Mouse (Mus musculus): ENCODE data around the gene Gm7694. TPM values are rescaled to one million over a fixed set of nuclear protein-coding genes. Genes with fewer than 3 reads are reported as not detected.
A peak's percentile ranks its signal among the peaks of the same experiment; 100 is the strongest.

Gene Gm7694
- total and polyA plus RNA-seq, 2 experiments, result 1.0 to 2.6 TPM

DNA sequence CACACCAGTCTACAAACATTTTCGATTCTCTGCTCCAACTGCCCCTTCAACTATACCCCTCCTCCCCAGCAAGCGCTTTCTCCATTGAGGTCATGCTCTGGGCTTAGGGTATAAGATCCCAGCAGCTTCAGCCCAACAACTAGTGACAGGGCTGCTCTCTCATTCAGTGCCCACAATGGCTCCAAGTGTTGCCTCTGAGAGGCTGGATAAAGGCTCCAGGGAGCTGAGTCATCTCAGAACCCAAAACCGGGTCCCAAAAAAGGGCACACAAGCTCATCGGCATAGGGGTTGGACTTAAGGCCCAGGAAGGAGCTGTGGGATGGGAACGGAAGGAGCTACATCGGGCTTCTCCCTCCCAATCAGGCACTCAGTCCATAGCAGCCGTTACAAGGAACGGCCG, 4.4 kb downstream of the Gm7694 start:
- Histone ChIP-seq H3K27ac (replicated peaks; ENCODE audit: insufficient read depth, low read depth, low read length) (no peak overlapping the region), H3K79me2 (ENCODE audit: control insufficient read depth, insufficient read depth, low read length) (no peaks in the 10 kb centered on the region), H3K36me3 (ENCODE audit: control insufficient read depth, insufficient read depth, low read length) (no peaks in the 10 kb centered on the region), H3K27me3 (ENCODE audit: control insufficient read depth, insufficient read depth, low read length) (no peaks in the 10 kb centered on the region), H3K9ac (ENCODE audit: low read depth, low read length) (no peak overlapping the region), H3K4me3 (ENCODE audit: insufficient read depth, low read depth, low read length) (no peak overlapping the region), H3K4me1 (ENCODE audit: control insufficient read depth, insufficient read depth, low read length) (no peaks in the 10 kb centered on the region)
- TF ChIP-seq CTCF (IDR thresholded peaks at IDR 0.05; ENCODE audit: low read depth, low read length) (no peak), POLR2A (IDR thresholded peaks at IDR 0.05; ENCODE audit: extremely low read depth, insufficient read depth, low read length) (no peak)
- DNase-seq (ENCODE audit: extremely low read depth, low read depth, low spot score), result no peak
- 99% methylated on average over 9 of the region's 9 CpGs for WGBS

DNA sequence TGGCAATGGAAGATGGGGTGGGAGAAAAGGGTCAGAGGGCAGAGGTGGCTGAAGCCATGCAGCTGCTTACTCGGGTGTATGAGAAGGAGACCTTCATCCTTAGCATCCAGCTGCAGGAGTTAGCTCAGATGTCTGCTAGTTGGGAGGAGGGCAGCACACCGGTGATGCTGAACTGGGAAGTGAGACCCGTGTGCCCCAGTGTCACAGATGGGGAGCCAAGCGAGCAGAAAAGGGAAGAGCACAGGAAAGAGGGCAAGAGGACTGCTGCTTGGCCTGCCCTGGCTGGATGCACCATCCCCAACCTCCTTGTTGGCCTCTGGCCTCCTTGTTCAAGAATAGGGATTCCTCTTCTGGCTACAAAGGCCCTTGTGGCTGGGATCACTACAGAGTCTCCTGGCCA, 6.6 kb downstream of the Gm7694 start:
- DNase-seq (ENCODE audit: extremely low read depth, low read depth, low spot score), result no peak
- 83% methylated on average over 4 of the region's 4 CpGs for WGBS
- TF ChIP-seq POLR2A (IDR thresholded peaks at IDR 0.05; ENCODE audit: extremely low read depth, insufficient read depth, low read length), result no peak
- TF ChIP-seq CTCF (IDR thresholded peaks at IDR 0.05; ENCODE audit: low read depth, low read length), result no peak
- no peak overlapping the region for H3K4me3 ChIP-seq (ENCODE audit: insufficient read depth, low read depth, low read length)
- no peaks in the 10 kb centered on the region for H3K36me3 ChIP-seq (ENCODE audit: control insufficient read depth, insufficient read depth, low read length)
- no peak overlapping the region for H3K9ac ChIP-seq (ENCODE audit: low read depth, low read length)
- no peak overlapping the region for H3K27ac ChIP-seq (replicated peaks; ENCODE audit: insufficient read depth, low read depth, low read length)
- H3K79me2 ChIP-seq (ENCODE audit: control insufficient read depth, insufficient read depth, low read length), result no peaks in the 10 kb centered on the region
- H3K4me1 ChIP-seq (ENCODE audit: control insufficient read depth, insufficient read depth, low read length), result no peaks in the 10 kb centered on the region
- no peaks in the 10 kb centered on the region for H3K27me3 ChIP-seq (ENCODE audit: control insufficient read depth, insufficient read depth, low read length)

DNA sequence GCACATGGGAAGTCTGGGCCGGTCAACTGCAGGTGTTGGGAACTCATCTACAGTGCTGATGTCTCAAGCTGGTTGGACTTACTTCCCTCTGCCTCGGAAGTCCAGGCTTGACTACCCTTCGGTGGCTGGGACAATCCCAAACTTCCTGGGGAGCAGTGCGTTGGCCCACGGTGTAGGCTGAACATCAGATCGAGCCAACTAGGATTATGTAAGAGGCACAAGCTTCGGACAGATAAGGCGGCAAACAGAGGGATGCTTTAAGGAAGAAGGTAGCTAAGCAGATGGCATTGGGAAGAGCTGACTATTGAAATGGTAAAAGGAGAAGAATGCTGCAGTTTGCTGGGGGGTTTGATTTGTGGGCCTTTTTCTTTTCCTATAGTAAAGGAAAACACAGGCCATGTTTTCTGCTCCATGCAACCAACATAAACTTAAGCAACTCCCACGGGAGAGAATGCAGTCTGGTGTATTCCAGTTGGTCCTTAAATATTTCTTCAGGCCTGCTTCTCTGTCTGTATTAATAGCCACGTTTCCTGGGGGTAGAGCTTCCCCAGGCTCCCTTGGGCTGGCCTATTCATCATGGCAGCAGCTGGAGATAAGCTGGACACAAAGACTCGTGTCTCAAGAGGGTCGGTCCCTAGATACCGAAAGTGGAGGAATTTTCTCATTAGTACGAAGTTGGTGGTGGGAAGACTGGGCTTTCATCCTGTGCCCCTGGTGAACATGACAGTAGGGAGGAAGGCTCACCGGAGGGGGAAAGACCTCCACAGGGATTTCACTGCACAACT, 11.2 kb downstream of the Gm7694 start:
- Histone ChIP-seq H3K27me3 (ENCODE audit: control insufficient read depth, insufficient read depth, low read length) (no peaks in the 10 kb centered on the region), H3K27ac (replicated peaks; ENCODE audit: insufficient read depth, low read depth, low read length) (no peak overlapping the region), H3K4me1 (ENCODE audit: control insufficient read depth, insufficient read depth, low read length) (no peaks in the 10 kb centered on the region), H3K9ac (ENCODE audit: low read depth, low read length) (no peak overlapping the region), H3K36me3 (ENCODE audit: control insufficient read depth, insufficient read depth, low read length) (no peaks in the 10 kb centered on the region), H3K79me2 (ENCODE audit: control insufficient read depth, insufficient read depth, low read length) (no peaks in the 10 kb centered on the region), H3K4me3 (ENCODE audit: insufficient read depth, low read depth, low read length) (no peak overlapping the region)
- WGBS, result 61% methylated on average over 15 of the region's 15 CpGs
- no peak for TF ChIP-seq CTCF (IDR thresholded peaks at IDR 0.05; ENCODE audit: low read depth, low read length)
- no peak for TF ChIP-seq POLR2A (IDR thresholded peaks at IDR 0.05; ENCODE audit: extremely low read depth, insufficient read depth, low read length)
- DNase-seq (ENCODE audit: extremely low read depth, low read depth, low spot score), result peak; percentile 43

DNA sequence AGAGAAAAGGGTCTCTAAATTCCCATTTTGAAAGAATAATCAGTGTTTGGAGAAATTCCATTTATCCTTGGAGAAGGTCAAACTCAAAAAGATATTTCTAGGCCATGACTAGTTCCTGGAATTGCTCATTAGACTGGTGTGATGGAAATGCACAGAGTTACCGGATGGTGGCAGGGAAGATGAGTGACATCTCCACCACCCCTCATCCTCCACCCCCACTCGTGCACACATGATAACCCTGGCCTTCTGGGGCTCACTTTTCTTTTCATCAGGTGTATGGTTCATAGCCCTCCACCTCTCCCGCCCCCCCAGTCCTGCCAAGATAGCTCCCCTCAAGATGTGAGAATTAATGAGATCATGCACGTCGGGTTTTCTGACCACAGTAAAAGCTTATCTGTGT, 12.9 kb downstream of the Gm7694 start:
- H3K4me3 ChIP-seq (ENCODE audit: insufficient read depth, low read depth, low read length), result no peak overlapping the region
- H3K4me1 ChIP-seq (ENCODE audit: control insufficient read depth, insufficient read depth, low read length), result no peaks in the 10 kb centered on the region
- no peak overlapping the region for H3K27ac ChIP-seq (replicated peaks; ENCODE audit: insufficient read depth, low read depth, low read length)
- DNase-seq (ENCODE audit: extremely low read depth, low read depth, low spot score), result no peak
- 85% methylated on average over 5 of the region's 5 CpGs for WGBS
- H3K79me2 ChIP-seq (ENCODE audit: control insufficient read depth, insufficient read depth, low read length), result no peaks in the 10 kb centered on the region
- TF ChIP-seq CTCF (IDR thresholded peaks at IDR 0.05; ENCODE audit: low read depth, low read length), result no peak
- TF ChIP-seq POLR2A (IDR thresholded peaks at IDR 0.05; ENCODE audit: extremely low read depth, insufficient read depth, low read length), result no peak
- H3K9ac ChIP-seq (ENCODE audit: low read depth, low read length), result no peak overlapping the region
- no peaks in the 10 kb centered on the region for H3K27me3 ChIP-seq (ENCODE audit: control insufficient read depth, insufficient read depth, low read length)
- H3K36me3 ChIP-seq (ENCODE audit: control insufficient read depth, insufficient read depth, low read length), result no peaks in the 10 kb centered on the region

DNA sequence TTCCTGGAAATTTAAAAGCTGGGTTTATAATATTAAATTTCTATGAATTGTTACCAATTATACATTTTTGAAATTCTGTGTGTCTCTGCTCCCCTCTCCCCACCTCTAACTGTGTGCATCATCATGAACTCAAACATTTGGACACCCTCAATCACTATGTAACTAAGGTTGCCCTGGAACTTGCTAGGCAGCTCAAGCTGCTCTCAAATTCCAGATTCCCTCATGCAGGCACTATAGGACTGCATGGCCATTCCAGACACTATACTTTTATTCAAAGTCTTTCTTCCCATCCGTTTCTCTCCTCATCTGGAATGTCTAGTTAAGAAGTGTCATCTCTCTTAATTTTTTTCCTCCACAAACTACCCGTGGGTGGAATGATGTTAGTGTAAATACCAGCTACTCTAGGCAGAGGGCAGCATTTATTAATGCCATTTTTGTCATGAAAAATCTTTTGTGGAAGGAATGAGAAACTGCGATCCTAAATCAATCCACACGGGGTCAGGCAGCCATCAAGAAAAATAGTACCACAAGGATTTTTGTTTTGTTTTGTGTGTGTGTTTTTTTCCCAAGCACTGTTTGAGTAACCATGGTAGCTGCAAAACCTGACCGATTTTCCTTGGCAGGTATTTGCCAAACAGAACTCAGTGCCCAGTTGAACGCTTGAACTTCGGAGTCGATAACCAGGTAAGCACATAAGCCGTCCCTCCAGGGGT, 13.7 kb downstream of the Gm7694 start:
- WGBS, result 12% methylated on average over 9 of the region's 9 CpGs
- Histone ChIP-seq H3K27ac (replicated peaks; ENCODE audit: insufficient read depth, low read depth, low read length) (no peak overlapping the region), H3K27me3 (ENCODE audit: control insufficient read depth, insufficient read depth, low read length) (no peaks in the 10 kb centered on the region), H3K79me2 (ENCODE audit: control insufficient read depth, insufficient read depth, low read length) (no peaks in the 10 kb centered on the region), H3K9ac (ENCODE audit: low read depth, low read length) (no peak overlapping the region), H3K36me3 (ENCODE audit: control insufficient read depth, insufficient read depth, low read length) (no peaks in the 10 kb centered on the region), H3K4me1 (ENCODE audit: control insufficient read depth, insufficient read depth, low read length) (no peaks in the 10 kb centered on the region), H3K4me3 (ENCODE audit: insufficient read depth, low read depth, low read length) (no peak overlapping the region)
- DNase-seq (ENCODE audit: extremely low read depth, low read depth, low spot score), result peak; percentile 97
- TF ChIP-seq CTCF (IDR thresholded peaks at IDR 0.05; ENCODE audit: low read depth, low read length) (peak; percentile 58), POLR2A (IDR thresholded peaks at IDR 0.05; ENCODE audit: extremely low read depth, insufficient read depth, low read length) (no peak)

All from liver, adult 2 months (tissue).